Mouse (Mus musculus) retina, postnatal 7 days (tissue): ENCODE results near the gene Bfsp1.

Experiments used
- DNase-seq: peaks from one replicate; pipeline ENCODE4 v3.0.0-alpha.2; 2012; ENCODE audit warnings: low read depth, low spot score

The Bfsp1 gene

DNA sequence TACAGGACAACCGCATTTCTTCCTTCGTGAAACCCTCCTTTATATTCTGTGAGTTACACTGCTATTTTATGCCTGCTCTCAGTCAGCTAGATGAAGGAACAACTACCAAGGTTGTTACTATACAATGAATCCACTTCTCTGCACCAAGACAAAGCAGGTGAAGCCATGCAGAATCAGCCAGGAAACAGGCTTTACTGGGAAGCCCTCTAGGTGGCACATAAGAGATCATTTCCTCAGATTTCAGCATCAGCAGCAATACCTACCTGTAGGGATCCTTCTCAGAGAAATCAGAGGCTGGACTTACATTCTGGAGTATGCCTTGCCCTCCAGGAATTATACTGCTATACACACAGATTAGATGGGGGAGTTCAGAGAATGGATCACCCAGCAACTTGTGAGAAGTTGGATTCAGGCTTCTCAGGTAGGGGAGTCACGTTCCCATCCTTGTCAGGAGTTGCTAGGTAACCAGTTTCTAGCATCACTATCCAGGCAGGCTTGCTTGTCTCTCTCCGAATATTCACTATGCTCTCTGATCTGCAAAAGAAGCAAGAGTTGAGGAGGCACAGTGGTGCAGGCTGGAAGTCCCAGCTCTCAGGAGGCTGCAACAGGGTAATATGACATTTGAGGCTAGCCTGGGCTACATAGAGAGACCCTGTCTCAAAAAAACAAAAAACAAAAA is 66.5 kb downstream of the Bfsp1 start:
- DNase-seq: no peak

- no peak for DNase-seq
Observed at GRCm38 (mm10) chr2:143795858-143796257, 67.1 kb downstream of the Bfsp1 start.

DNA sequence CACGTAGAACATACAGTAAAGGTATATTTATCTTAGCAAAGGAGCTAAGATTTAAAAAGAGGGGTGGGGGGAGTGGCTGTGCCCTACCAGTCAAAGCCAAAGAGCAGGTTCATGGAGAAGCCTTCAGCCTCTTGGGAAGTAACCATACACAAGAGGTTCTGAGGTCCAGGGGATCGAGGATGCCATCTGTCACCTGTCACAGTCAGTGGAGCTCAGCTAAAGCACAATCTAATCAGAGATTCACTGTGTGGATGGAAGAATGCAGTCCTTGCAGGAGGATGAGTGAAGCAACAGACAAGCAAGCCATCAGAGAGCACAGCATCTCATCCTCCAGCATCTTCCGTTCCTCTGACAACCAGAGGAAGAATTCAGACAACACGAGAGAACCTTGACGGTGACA is 73.1 kb downstream of the Bfsp1 start:
- no peak for DNase-seq

DNA sequence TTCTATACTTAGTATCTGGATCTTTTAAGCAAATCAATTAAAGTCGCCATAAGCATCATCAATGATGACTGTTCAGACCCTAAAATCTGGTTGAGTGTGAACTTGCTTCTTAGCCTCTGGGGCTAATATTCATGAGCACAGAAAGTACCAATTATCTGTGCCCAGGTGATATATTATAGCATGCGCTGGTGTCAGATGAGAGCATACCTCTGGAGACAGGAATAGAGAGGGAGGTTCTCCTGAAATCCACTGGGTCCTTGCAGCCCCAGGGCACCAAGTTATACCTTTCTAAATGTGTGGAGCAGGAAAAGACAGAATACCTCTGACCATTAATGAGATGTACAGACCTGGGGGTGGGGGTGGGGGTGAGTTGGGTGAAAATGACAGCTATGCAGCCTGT is 82.7 kb downstream of the Bfsp1 start:
- DNase-seq: no peak
